Mouse (Mus musculus) G1E (cell line): ENCODE results near the gene Clmn.

Experiments
- CTCF ChIP-seq: IDR thresholded peaks from 2 replicates; pipeline ENCODE4 v1.5.1; 2012; ENCODE audit warnings: low read depth, low read length, inconsistent platforms, mixed read lengths
- TAL1 ChIP-seq: conservative IDR thresholded peaks from 2 replicates; pipeline ENCODE4 v1.6.1; 2012; ENCODE audit warnings: low read depth, low read length, inconsistent platforms, mixed read lengths

GRCm38 (mm10) chr12:104847227-104847626, 17.6 kb downstream of the Clmn start:
- TF ChIP-seq CTCF: no peak
- TF ChIP-seq TAL1: no peak
